Mouse (Mus musculus): ENCODE data around the gene Kel.

The Kel gene

GRCm38 (mm10) chr6:41704123-41704522 lies at the start of gene Kel:
TSS of gene Kel (minus strand) at chr6:41704339.
- in situ Hi-C loops (cut with MboI) = no loop called here

DNA sequence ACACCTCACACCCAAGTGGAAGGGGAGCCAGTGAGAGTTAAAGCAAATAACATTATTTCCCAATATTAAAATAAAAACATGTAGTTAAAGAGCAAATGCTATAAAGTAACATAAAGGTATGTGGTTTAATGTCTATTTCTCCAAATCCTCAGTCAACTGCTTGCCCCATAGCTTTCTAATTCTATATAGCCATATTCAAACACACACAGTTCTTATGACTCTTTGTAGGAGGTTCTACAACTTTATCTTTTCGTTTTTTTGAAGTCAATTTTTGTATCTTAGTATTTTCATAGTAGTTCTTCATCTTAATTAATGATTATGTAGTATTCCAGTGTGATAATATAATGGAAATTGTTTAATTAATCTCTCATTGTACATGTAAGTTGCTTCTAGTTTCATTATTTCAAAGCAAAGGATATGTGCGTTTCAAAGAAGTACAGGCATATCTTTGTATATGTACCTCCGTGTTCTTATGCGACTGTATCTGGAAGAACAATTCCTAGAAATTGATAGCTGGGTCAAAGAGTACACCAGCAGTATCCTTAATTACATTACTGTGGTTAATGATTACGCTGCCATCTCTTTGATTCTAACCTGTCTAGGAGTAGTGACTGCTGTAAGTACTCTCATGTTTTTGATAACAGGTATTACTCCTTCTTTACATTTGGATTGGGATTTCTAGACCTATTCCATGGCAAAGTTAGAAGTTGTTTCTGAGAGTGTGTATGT lies 40.7 kb upstream of the Kel start:
- in situ Hi-C loops (cut with MboI) = no loop called here

- in situ Hi-C loops (cut with MboI) = no loop called here
Observed at GRCm38 (mm10) chr6:41741101-41741500, 37.0 kb upstream of the Kel start.

DNA sequence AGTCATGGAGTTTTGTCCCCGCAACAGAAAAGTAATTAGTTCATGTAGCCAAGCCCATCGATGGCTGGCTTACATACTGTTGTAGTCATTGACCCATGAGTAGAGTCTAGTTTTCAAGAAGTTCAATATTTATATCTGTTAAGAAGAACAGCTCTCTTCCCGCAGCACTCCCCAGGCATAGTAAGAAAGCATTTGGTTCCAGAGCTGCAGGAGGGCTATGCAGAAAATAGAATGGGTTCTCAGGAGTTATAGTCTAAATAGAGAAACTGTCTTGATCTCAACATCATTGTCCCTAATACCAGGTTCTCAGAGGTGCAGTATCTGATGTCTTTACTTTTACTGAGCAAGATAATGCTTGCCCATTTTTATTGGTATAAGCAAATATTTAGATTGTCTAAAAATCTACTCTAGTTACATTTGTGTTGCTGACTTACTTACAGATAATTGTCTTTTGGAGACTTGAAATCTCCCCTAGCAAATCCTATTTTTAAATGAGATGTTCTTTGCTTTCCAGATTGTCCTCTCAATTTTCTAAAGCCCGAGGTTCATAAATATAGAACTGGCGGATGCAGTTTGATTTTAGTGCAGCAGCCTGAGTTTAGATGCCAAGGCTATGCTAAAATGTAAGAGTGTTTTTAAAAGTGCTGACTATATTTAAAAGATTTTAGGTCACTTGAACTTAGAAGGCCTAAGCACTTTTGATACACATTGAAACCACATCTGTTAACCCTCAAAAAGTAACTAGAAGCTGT lies 30.8 kb upstream of the Kel start:
- in situ Hi-C loops (cut with MboI) = no loop called here

DNA sequence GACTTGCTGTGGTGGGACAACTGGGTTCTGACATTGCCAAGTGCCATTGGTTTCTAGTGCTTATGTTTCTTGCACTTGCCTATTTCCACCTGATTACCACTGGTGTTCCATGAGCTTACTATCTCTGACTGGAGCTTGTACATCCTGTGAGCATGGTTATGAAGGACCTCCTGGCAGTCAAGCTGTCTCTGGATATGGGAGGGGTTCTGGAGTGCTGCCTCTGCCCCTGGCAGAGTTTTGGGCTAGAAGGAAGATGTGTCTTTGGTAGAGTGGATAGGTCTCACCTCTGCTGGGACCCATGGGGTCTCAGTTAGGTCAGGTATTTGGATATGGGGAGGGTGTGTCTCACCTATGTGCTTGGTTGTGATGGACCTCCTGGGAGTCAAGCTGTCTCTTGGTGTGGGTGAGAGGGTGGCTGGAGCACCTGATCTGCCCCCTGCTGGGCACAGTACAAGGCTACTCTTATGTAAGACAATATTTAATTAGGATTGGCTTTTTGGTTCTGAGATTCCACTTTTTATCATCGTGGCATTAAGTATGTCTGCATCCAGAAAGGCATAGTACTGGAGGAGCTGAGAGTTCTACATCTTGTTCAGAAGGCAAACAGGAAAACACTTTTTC lies 24.0 kb upstream of the Kel start:
- in situ Hi-C loops (cut with MboI) = no loop called here

DNA sequence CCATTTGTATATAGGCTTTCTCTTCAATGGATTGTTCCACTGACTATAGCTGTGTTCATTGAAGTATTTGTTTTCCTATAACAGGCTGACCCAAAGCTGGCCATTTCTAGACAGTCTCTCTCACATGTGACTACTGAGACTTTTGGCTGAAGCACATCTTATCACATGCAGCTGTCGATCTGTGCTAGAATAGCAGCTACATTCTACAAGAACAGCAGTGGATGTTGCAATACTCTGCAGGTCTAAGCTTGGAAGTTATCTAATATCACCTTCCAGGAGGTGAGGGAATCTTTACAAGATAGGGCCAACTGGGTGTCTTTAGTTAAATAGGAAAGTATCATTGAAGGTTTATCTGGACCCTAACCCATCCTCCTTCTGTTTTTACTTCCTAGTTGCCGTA lies 17.3 kb upstream of the Kel start:
- in situ Hi-C loops (cut with MboI) = no loop called here

GRCm38 (mm10) chr6:41710281-41710680 lies 6.1 kb upstream of the Kel start:
- in situ Hi-C loops (cut with MboI) = no loop called here

GRCm38 (mm10) chr6:41706275-41706674 lies 2.1 kb upstream of the Kel start:
- in situ Hi-C loops (cut with MboI) = no loop called here

DNA sequence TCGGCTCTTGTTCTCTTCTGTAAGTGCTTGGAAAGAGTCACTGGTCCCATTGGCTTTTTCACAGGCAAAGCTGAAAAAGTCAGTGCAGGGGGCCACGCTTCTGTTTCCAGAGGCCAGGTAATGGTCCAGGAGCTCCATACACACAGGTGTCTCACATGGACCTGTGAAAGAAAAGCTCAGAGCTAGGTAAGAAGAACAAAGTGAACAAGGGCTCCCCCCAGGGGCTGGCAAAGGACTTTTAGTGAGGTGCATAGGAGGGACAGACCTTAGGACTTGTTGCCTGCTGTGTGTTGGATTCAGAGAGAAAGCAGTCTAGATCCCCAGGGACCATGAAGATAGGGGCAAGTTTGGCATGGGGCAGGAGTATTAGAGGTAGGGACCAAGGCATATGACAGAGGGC lies 1.2 kb downstream of the Kel start:
- in situ Hi-C loops (cut with MboI) = no loop called here

DNA sequence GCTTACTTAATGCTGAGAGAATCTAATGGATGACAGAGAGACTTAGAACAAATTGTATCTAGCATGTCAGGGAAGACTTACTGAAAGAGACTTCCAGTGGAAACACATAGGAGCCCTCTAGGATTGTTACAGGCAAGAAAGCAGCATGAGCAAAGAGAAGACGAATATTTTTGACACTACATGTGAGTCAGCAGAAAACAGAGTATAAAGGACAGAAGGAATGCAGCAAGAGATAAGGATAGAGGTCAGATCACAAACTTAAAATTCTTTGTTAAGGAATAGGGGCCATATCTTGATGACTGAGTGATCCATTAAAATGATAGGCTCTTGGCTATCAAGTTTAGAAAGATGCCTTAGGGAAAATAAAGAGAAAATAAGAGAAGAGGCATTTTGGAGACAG lies 2.9 kb downstream of the Kel start:
- in situ Hi-C loops (cut with MboI) = no loop called here

DNA sequence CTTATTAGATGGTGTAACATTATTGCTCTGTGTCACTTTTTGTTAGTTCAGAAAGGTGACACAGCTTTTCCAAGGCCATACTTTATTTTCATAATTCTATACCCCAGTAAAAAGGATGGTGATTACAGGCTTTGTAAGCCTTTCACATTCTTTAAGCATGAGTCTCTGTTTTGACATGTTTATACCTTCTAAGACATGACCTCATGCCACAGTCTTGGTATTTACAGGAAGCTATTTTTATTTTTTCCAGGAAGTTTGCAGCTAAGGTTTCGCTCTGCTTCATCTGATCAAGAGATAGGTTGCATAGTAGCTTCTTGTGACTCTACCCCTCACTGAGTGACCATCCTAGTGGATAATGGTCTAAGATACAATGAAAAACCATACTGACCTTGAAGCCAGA lies 9.7 kb downstream of the Kel start:
- in situ Hi-C loops (cut with MboI) = no loop called here

- in situ Hi-C loops (cut with MboI) = no loop called here
Observed at GRCm38 (mm10) chr6:41692200-41692599, 11.9 kb downstream of the Kel start.

DNA sequence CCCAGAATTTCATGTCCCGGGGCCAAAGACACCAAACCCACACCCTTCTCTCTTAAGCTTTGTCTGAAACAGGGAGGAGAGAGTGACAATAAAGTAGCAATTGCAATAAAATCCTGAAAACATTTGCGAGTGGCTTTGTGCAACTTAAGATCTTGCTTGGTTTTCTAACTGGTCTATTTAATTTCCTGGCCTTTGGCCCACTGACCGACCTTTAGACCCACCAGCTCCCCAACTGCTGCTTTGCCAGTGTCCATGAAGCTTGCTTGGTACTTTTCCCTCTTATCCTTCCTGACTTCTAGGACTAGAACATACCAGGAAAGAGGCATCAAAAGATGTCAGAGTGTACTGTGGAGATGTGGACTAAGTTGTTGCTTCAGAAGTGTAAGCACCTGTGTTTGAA lies 18.5 kb downstream of the Kel start:
- in situ Hi-C loops (cut with MboI) = no loop called here

- in situ Hi-C loops (cut with MboI) = no loop called here
Observed at GRCm38 (mm10) chr6:41684911-41685310, 19.2 kb downstream of the Kel start.

DNA sequence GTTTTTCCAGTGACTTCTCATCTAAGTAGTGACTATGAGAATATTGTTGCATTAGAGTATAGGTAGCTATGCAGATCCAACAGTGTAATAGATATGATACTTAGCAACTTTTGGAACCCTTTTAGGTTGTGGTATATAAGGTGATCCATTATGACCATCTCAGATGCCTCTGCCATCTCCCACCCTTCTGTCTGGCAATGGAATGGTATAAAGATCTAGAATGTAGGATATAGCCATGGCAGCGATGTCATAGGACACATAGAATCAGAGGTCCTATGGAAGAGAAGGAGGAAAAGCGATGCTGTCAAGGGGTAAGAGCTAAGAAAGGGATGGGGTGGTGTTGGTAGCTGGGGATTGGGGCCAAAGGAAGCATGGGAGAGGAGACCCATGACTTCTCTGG lies 20.0 kb downstream of the Kel start, which contains the start of gene Llcfc1:
TSS of gene Llcfc1 (plus strand) at position 301 of the 400 bp plus-strand sequence.
- in situ Hi-C loops (cut with MboI) = no loop called here

- in situ Hi-C loops (cut with MboI) = no loop called here
Observed at GRCm38 (mm10) chr6:41681656-41682055, 22.5 kb downstream of the Kel start.

DNA sequence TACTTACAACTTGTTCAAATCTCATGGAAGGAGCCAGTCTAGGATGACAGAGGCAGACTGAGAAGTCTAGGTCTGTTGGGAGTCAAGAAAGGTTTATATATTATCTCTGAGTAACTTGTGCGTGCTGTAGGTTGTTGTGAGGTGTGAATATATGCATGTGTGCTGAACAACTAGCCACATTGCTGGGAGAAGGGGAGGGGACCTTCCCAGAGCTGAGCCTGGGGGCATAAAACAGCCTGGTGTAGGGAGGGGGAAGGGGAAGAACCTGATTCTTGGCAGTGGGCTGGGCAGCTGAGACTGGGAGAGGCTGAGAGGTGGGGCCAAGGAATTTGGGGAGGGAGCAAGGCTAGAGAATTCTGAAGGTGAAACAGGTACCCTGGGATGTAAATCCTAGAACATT lies 23.5 kb downstream of the Kel start, which contains the start of gene Trpv5:
TSS of gene Trpv5 (minus strand) at position 101 of the 400 bp plus-strand sequence.
- in situ Hi-C loops (cut with MboI) = no loop called here

- in situ Hi-C loops (cut with MboI) = no loop called here
Observed at GRCm38 (mm10) chr6:41676530-41676929, 27.6 kb downstream of the Kel start.

DNA sequence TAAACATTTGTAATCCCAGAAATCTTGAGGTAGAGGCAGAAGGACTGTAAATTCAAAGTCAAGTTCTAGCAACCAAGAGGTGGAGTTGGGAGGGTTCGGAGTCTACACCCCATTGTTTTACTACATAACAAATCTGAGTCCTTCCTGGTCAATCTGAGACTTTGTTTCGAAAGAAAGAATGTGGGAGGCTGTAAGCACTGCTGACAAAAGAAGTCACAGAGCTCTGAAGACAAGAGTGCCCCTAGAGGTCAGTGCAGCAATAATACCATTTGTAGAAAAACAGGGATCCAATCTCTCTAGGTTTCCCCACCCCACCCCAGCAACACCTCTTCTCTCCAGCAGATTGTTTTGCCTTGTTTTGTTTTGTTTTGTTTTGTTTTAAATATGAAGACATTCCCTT lies 41.8 kb downstream of the Kel start:
- in situ Hi-C loops (cut with MboI) = no loop called here

DNA sequence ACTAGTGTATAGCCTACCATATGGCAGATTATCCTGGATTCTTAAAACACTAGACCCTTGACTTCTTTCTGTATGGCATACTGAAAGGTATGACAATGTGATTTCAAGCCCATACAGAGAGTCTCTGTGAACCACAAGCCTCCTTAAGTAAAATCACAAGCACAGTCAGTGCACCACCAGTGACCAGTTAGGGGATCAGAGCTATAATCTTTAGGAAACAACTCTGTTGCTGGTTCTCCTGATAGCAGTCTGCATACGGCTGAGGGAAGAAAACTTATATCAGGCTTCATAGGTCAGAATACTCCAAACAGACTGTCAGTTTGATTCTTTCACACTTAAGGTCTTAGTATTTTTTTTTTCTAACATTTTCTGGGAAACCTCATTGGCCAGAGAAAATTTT lies 45.7 kb downstream of the Kel start:
- in situ Hi-C loops (cut with MboI) = no loop called here

GRCm38 (mm10) chr6:41654648-41655047 lies 49.5 kb downstream of the Kel start:
- in situ Hi-C loops (cut with MboI) = no loop called here

DNA sequence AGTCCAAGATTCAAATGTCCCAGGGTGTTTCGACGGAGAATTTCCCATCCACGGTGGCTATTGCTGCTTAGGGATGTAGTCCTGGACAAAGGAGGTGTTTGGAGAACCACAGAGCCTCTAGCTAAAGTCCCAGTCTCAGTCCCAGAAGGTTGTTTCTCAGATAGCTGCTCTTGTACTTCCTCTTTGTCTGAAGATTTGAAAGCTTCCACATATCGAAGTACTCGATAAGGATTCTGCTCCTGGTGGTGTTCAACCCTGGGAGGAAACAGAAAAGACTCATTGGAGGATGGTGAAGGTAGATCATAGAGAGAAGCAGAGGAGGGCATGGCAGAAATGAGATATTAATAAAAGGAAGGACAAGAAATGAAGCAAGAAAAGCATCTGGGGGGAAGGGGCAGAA lies 51.0 kb downstream of the Kel start:
- in situ Hi-C loops (cut with MboI) = no loop called here

GRCm38 (mm10) chr6:41646672-41647071 lies 57.5 kb downstream of the Kel start:
- in situ Hi-C loops (cut with MboI) = no loop called here

Data from mature B cell (primary cell).